Mouse (Mus musculus) heart, adult 2 months (tissue): ENCODE results near the gene Rpl23.
"Not testable (repeated sequence)": the region's sequence is repeated elsewhere in the genome, so short reads cannot be mapped to it uniquely, and the experiment has no call there.

Source experiments
- CTCF ChIP-seq: fragments of 200-600 bp; IDR thresholded peaks from 2 replicates; pipeline ENCODE4 v1.8.1; 2022; ENCODE audit warnings: antibody characterized with exemption, mild to moderate bottlenecking, moderate library complexity
- EP300 ChIP-seq: fragments of 200-500 bp; IDR thresholded peaks from 2 replicates; pipeline ENCODE4 v1.6.1; 2011; ENCODE audit warnings: low read depth, low read length, control low read depth; ENCODE audit not compliant: insufficient read depth
- POLR2A ChIP-seq: fragments of 200-500 bp; IDR thresholded peaks from 2 replicates; pipeline ENCODE4 v1.6.1; 2011; ENCODE audit warnings: mild to moderate bottlenecking, low read depth, low read length, control low read depth; ENCODE audit not compliant: insufficient read depth

GRCm38 (mm10) chr11:97790778-97791438, 8.7 kb upstream of the Rpl23 start:
- TF ChIP-seq POLR2A, CTCF, EP300: not testable (repeated sequence)
